Comparison of ENCODE assay signal across 7 mouse cellular contexts in genomic region chr11:72440965-72441664, GRCm38 (mm10). TPM values are rescaled to one million over a fixed set of nuclear protein-coding genes. Genes with fewer than 3 reads are reported as not detected.
DNase-seq lines count a peak whose midpoint lies in the region; ATAC-seq and TF ChIP-seq lines count a peak whose summit lies in the region.

Gene Mybbp1a, plus strand, starts transcription at chr11:72441355.

- ATAC-seq in intestine, postnatal 0 days = peak; percentile 84
- ATAC-seq in midbrain, embryonic 12.5 days (ENCODE audit: low FRiP score, low read depth) = peak; percentile 88

- H3K9me3 ChIP-seq in intestine, postnatal 0 days (ENCODE audit: control insufficient read depth) = no peaks in the 10 kb centered on the region
- no peaks in the 10 kb centered on the region for H3K9me3 ChIP-seq in midbrain, embryonic 12.5 days

- peak; percentile 62 for TF ChIP-seq POLR2A in small intestine, adult 2 months (IDR thresholded peaks at IDR 0.05; ENCODE audit: low read depth, low read length)

- peak within 1 kb of the TSS; percentile 72 for H3K4me3 ChIP-seq in intestine, postnatal 0 days (ENCODE audit: low read depth, low read length)
- peak within 1 kb of the TSS; percentile 89 for H3K4me3 ChIP-seq in midbrain, embryonic 12.5 days
- H3K4me3 ChIP-seq in small intestine, adult 2 months (ENCODE audit: low read depth, low read length) = peak within 1 kb of the TSS; percentile 84

- peaks cover 37% of the 10 kb centered on the region for H3K36me3 ChIP-seq in intestine, postnatal 0 days (ENCODE audit: control insufficient read depth, insufficient read depth)
- peaks cover 39% of the 10 kb centered on the region for H3K36me3 ChIP-seq in midbrain, embryonic 12.5 days
- H3K36me3 ChIP-seq in small intestine, adult 2 months (ENCODE audit: control insufficient read depth, insufficient read depth, low read length) = peaks cover 40% of the 10 kb centered on the region

- TF ChIP-seq CTCF in intestine, postnatal 0 days (IDR thresholded peaks at IDR 0.05; ENCODE audit: low read depth) = 0 out of 2 replicates have a peak, but pooled peaks have one; percentile 19
- TF ChIP-seq CTCF in small intestine, adult 2 months (IDR thresholded peaks at IDR 0.05; ENCODE audit: extremely low read depth, insufficient read length, insufficient replicate concordance, low read depth, low read length) = no peak

- peak; percentile 98 for DNase-seq in adrenal gland, adult 8-10 months
- peak; percentile 97 for DNase-seq in embryo, embryonic 9.5 days (ENCODE audit: extremely low spot score)
- no peak for DNase-seq in gonadal fat pad, adult 2 months (ENCODE audit: low read depth)
- DNase-seq in left cerebral cortex, postnatal 4 days = peak; percentile 99

- H3K4me2 ChIP-seq in intestine, postnatal 0 days (replicated peaks; ENCODE audit: low read depth) = peak within 1 kb of the TSS; percentile 94
- H3K4me2 ChIP-seq in midbrain, embryonic 12.5 days (replicated peaks) = peak within 1 kb of the TSS; percentile 96

- no peaks in the 10 kb centered on the region for H3K27me3 ChIP-seq in intestine, postnatal 0 days (replicated peaks; ENCODE audit: control insufficient read depth, insufficient read depth, low read length)
- H3K27me3 ChIP-seq in midbrain, embryonic 12.5 days = no peaks in the 10 kb centered on the region
- H3K27me3 ChIP-seq in small intestine, adult 2 months (ENCODE audit: control insufficient read depth, insufficient read depth, low read length) = no peaks in the 10 kb centered on the region

- H3K9ac ChIP-seq in intestine, postnatal 0 days (ENCODE audit: low read depth, low read length) = peak within 1 kb of the TSS; percentile 72
- H3K9ac ChIP-seq in midbrain, embryonic 12.5 days (replicated peaks) = peak within 1 kb of the TSS; percentile 82

- peaks cover 8% of the 10 kb centered on the region; the same call in 1 of the 2 replicates for H3K4me1 ChIP-seq in intestine, postnatal 0 days (replicated peaks; ENCODE audit: control insufficient read depth, insufficient read depth, low read length)
- peaks cover 12% of the 10 kb centered on the region for H3K4me1 ChIP-seq in midbrain, embryonic 12.5 days
- H3K4me1 ChIP-seq in small intestine, adult 2 months (ENCODE audit: control insufficient read depth, insufficient read depth, insufficient read length, low read length) = peaks cover 19% of the 10 kb centered on the region

- WGBS in intestine, postnatal 0 days = under 1% methylated on average over 46 of the region's 46 CpGs
- under 1% methylated on average over 46 of the region's 46 CpGs for WGBS in midbrain, embryonic 12.5 days
- WGBS in small intestine, adult 2 months = under 1% methylated on average over 46 of the region's 46 CpGs

- peak within 1 kb of the TSS; percentile 36 for H3K27ac ChIP-seq in intestine, postnatal 0 days (ENCODE audit: low read depth, low read length)
- H3K27ac ChIP-seq in midbrain, embryonic 12.5 days (replicated peaks) = peak within 1 kb of the TSS; percentile 94
- H3K27ac ChIP-seq in small intestine, adult 2 months (ENCODE audit: insufficient read depth, low read depth, low read length) = peak within 1 kb of the TSS; percentile 36

- intact Hi-C loops in left cerebral cortex, postnatal 4 days (cut with DNase I) = no loop called here

RNA-seq across cellular contexts. Expression of gene Mybbp1a, which starts in this region (rescaled TPM):
- total RNA-seq in adrenal gland, adult 8-10 months (2022) = 10 to 100 TPM; 81.9 to 90.7 (median 84.3) TPM
- 38.7 and 42.8 TPM in 2 replicates for polyA plus RNA-seq in gonadal fat pad, adult 2 months (2012; rRNA removed)
- polyA plus RNA-seq in intestine, postnatal 0 days (2015; fragmentation: Nextera tagmentation; extraction: Ambion mirVana) = 37.3 and 40.7 TPM in 2 replicates
- 10 to 100 TPM; 68.3 to 77.3 TPM for total RNA-seq in left cerebral cortex, postnatal 4 days (2021)
- polyA plus RNA-seq in midbrain, embryonic 12.5 days (2016; fragmentation: Nextera tagmentation; extraction: Ambion mirVana) = 136 and 138 TPM in 2 replicates
- polyA plus RNA-seq in small intestine, adult 2 months (2012; rRNA removed) = 17.6 and 25.0 TPM in 2 replicates

Comparison
In these comparisons a context has a peak if more than half of its experiments do, and no peak if none do; other contexts are left out.
1. H3K27ac ChIP-seq: peak in every context shown above with its lines; median percentile 94 in midbrain, embryonic 12.5 days; 36 in intestine, postnatal 0 days; 36 in small intestine, adult 2 months.